Mouse (Mus musculus) CD4-positive, CD25-positive, alpha-beta regulatory T cell, adult 2 months (primary cell): ENCODE data around the gene Nanp.

ENCODE experiments used
- DNase-seq: peaks from one replicate; pipeline ENCODE4 v3.0.0-alpha.2; 2012; ENCODE audit warnings: low read depth, low spot score

The Nanp gene

GRCm38 (mm10) chr2:151039232-151039695 lies at the start of gene Nanp, which contains the start of gene Ninl:
Nanp (minus strand) TSS chr2:151039398.
Ninl (minus strand) TSS chr2:151039382.
- DNase-seq: peak; percentile 95

DNA sequence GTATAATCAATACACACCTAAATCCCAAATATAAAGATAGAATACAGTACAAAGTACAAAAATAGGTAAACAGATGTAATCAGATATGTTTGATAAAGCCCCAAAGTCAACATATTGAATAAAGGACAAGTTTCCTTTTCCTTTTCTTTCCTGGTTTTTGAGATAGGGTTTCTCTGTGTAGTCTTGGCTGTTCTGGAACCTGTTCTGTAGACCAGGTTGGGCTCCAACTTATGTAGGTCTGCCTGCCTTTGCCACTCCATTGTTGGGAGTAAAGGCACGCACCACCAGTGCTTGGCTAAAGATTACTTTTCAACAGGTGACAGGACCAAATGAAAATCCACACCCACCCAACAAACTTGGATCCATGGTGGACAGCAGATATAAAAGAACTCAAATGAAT lies 17.4 kb upstream of the Nanp start:
- no peak for DNase-seq

GRCm38 (mm10) chr2:151040411-151040810 lies 1.2 kb upstream of the Nanp start:
- DNase-seq: no peak

DNA sequence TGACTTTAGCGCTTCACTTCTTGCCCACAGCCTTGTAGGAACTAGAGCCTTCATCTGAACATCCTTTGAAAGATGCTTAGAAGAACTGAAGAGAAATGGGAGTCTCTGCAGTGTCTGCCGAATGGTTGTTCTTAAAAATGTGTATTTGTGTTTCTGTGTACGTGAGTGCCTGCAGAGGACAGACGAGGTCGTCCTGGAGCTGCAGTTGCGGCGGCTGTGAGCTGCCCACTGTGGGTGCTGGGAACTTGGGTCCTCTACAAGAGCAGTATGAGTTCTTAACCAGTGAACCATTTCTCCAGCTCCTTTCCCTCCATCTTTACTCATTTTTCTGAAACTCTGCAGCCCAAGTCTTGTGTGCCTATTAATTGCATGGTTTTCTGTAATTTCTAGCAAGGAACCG lies 528 bp upstream of the Nanp start:
- no peak for DNase-seq

- no peak for DNase-seq
Observed at GRCm38 (mm10) chr2:151038811-151039222, 381 bp downstream of the Nanp start.

- peak; percentile 33 for DNase-seq
Observed at GRCm38 (mm10) chr2:151037876-151038552, 1.2 kb downstream of the Nanp start.

- no peak for DNase-seq
Observed at GRCm38 (mm10) chr2:151037292-151037691, 1.9 kb downstream of the Nanp start.

GRCm38 (mm10) chr2:151036721-151037120 lies 2.5 kb downstream of the Nanp start:
- no peak for DNase-seq

DNA sequence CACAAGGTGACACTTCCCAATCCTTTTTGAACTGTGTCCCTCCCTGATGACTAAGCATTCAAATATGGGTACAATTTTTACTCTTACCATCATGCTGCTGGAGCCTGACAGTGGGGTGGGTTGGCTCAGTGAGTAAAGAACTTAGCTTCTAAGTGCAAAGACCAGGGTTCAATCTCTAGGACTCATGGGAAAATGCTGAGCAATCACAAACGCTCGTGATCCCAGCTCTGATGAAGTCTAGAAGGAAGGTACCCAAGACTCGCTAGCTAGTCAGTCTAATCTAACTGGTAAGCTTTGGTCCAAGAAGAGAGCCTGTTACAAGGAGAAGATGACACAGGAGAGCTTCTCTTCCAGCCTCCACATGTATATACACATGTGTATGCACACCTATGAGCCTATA lies 4.8 kb downstream of the Nanp start:
- no peak for DNase-seq

GRCm38 (mm10) chr2:151021158-151021557 lies 18.0 kb downstream of the Nanp start:
- no peak for DNase-seq

- DNase-seq: no peak
Observed at GRCm38 (mm10) chr2:151015316-151015715, 23.9 kb downstream of the Nanp start.

DNA sequence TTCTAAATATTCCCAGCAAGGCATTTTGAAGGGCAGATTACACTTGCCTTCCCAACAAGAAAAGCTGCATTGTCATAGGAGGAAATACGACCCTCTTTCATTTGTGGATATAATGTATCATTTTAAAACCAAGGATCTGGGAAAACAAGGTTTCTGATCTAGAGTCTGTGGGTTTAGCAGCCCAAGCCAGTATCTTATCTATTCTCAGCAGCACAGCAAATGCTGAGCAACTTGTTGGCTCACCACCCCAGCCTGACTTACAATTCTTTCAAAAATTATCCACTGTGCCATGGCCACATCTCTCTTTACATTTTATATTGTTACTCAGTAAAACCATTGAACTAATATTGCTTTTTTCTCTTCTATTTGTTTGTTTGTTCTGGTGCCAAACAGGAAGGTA lies 27.9 kb downstream of the Nanp start:
- DNase-seq: no peak

GRCm38 (mm10) chr2:151009515-151010085 lies 29.6 kb downstream of the Nanp start:
- DNase-seq: no peak

DNA sequence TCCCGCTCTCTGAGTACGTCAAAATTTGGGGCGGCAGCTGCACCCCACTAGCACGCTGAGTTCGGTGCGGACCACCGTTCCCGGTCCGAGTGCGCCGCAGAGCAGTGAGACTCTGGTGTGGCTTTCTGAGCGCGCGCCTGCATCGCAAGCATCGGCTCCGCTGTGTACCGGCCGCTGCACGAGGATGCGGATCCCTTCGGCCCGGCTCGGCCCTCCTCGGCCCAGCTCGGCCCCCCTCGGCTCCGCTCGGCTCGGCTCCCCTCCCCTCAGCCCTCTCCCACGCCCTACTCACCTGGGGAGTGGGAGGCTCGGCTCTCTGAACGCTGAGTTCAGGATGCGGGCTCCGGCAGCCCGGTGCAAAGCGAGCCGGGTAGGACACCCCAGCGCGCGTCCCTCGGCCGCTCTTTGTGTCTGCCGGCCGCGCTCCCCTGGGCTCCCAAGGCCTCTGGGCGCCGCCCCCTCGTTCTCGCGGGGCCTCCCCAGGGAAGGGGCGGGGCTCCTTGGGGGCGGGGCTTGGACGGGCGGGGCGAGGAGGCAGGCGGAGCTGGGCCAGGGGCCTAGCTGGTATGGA lies 30.2 kb downstream of the Nanp start:
- DNase-seq: peak; percentile 51

DNA sequence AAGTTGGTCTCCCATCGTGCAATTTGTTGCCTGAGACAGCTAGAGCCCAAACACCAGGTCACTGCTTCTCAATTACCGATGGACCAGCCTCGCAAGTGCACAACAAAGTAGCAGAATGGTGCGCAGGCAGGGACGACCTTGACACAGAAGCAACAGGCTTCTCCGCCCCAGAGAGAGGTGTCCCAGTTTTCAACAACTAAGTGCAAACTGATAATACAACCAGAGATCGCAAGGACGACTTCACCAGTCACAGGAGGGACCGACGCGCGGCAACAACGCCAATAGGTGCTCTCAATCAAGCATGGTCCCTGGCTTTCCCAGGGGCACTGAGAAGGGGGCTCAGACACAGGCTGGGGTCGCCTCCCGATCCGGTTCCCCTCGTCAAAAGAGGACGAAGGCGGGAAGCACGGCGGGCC lies 30.7 kb downstream of the Nanp start:
- peak; percentile 7 for DNase-seq

DNA sequence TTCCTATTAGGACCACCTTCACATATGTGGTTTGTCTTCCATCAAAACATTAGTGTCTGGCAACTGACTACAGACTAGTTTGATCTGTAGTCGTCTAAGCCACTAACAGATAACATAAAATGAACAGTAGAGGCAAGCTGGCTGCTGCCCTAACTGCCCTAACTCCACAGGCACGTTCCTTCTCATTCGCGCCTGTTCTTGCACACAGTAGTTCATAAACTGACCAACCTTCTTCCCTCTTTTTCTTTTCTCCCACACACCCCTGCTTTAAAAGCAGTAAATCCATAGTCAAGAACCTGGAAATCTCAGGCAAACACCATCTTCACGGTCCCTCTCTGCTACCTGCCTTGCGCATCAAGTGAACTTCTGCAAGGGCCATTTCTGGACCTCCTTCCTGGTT lies 31.2 kb downstream of the Nanp start:
- no peak for DNase-seq

DNA sequence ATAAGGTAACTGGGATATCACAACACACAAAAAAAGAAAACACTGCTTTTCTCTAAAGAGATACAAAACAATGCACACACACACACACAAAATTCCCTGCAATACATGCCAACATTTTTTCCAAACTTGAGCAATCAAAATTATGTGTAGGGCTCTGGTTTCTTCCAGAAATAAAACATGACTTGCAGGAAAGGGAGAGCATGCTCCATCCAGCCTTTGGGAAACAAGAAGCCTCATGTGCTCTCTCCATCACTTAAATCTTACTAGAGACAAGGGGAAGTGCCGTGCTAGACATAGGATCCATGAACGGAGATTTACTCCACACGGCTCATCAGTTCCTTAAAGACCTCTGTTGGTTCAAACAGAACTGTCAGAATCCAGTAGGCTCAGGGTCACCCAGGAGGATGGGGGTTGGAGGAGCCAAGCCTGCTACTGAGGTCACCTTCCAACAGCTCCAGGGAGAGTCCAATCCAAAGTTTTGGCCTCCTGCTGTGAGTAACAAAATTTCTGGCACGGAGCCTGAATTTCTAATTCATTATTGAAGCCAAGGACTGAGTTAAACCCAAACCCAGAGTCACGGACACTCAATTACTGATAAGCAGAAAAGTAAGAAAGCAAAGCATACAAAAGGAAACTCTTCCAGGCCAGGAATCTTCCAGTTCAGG lies 32.8 kb downstream of the Nanp start:
- no peak for DNase-seq

DNA sequence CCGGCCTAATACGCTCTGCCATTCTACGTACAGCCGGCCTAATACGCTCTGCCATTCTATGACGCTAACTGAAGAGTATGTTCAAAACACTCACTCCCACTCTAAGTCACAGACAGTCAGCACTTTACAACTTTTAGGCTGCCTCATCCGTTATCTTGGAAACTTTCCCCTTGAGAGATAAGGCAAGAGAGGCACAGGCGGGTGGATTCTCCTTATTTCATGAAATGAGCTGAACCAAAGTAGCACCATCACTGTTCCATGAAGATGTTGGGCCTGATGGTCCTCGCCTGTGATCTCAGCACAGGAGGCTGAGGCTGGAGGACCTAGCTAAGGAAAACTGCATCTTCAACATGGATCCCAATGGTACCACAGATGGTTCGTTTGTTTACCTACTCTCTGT lies 34.8 kb downstream of the Nanp start:
- DNase-seq: no peak

DNA sequence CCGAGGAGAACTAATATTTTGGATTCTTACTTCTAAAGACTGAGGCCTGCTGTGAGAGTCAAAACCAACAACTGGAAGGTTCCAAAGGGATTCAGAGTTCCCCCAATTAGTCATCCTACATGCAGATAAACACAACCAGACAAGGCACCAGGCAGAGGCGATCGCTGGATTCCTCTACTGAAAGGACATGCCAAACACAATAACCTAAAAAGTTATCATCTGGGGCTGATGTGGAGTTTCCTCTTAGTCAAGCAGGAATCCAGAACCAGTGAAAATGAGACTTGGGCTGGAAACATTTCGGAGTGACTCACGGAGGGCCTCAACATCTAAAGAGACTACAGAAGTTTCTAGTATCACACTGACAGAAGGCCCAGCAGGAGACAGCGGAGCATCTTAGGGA lies 35.4 kb downstream of the Nanp start:
- no peak for DNase-seq

DNA sequence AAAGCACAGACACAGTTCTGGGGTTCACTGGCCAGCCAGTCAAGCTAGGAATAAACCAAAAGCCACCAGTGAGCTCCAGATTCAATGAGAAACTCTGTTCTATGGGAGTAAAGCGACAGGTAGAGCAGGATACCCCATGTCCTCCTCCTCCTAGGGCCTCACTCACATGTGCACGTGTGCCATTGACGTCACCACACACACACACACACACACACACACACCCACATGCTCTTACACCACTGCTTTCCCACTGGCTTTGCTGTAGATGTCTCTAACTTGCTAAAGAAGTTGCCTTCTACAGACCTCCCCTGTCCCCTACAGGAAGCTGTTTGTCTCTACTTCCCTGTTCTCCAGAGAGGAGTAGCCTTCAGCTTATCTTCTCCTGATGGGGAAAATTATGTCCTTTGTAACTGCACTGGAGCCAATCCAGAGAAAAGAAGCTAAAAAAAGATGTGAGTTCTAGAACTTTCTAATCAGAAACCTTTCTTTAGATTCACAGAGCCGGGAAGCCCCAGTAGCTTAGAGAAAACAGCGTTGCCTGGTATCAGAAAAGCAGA lies 37.5 kb downstream of the Nanp start:
- peak; percentile 6 for DNase-seq

DNA sequence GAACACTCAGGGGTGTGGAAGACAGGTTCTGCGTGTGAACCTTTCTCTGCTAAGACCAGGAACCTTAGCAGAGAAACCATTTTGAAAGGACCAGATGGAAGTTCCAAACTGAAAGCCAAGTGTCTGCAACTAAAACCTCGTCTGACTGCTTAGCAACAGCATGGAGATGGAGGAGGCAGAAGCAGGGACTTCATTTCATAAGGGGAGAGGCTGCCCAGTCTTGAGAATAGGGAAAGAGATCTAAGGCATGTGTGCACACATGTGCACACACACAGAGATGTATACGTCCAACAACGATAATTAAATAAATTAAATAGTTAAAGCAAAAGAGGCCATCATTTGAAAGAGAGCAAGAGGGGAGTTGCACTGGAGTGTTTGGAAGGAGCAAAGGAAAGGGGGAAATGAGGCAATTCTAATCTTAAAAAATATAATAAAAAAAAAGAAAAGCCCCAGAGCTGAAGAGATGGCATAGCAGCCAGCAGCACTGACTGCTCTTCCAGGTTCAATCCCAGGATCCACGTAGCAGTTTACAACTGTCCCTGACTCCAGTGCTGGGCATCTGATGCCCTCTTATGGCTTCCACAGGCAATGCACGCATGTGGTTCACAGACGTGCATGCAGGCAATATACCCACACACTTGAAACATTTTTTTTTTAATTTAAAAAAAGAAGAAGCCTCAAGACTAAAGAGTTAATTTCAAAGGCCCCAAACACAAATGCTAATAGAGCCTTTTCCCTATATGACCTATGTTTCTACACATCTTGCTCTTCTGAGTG lies 38.6 kb downstream of the Nanp start:
- DNase-seq: peak; percentile 58
